In the genomic region with DNA sequence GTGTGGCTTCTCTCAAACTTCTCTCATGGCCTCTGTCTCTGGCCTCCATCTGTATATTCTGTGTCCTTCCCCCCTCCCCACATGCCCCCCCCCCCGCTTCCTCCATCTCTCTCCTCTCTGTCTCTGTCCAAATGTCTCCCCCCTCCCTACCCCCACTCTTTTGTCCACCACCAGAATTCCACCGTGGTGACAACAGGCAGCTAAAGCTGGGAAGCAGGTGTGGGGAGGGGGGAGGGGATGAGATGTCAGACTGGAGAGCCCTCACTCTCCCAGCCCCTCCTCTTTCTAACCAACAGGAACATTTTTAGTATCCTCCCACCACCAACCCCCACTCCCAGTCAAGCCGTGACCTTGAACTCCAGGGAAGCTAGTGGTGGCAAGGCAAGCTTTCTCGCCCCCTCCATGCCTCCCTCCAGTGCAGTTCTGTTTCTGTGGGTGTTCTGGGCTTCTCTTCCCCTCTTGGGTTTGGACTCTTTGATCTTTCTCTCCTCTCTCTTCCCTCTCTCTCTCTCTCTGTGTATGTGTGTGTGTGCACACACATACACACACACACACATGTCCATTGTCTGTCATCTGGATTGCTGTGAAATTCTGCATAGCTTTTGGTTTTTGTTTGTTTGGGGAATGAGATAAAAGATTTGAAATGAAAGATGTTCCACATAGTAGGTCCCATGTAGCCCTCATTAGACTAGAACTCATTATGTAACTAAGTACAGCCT, we compare ENCODE assay signal across 7 mouse cellular contexts. TPM values are rescaled to one million over a fixed set of nuclear protein-coding genes. Genes with fewer than 3 reads are reported as not detected.
A peak's percentile ranks its signal among the peaks of the same experiment; 100 is the strongest.
DNase-seq lines count a peak whose midpoint lies in the region; ATAC-seq and TF ChIP-seq lines count a peak whose summit lies in the region.

A gene (minus strand): TSS at position 51 of the 719 bp plus-strand sequence.

- ATAC-seq in neural tube, embryonic 11.5 days (ENCODE audit: insufficient read depth, low FRiP score, low TSS enrichment), result peak; percentile 32; the same call in 1 of the 2 replicates

- H3K4me3 ChIP-seq in neural tube, embryonic 11.5 days (ENCODE audit: low read depth, low read length), result no peak within 1 kb of the TSS
- no peak within 1 kb of the TSS; the same call in 1 of the 2 replicates for H3K4me3 ChIP-seq in gastrocnemius, adult 2 months

- peak; percentile 45 for DNase-seq in neural tube, embryonic 11.5 days (ENCODE audit: low spot score)
- no peak for DNase-seq in neural tube, embryonic 10.5 days (ENCODE audit: extremely low spot score, low spot score)
- no peak for DNase-seq in gastrocnemius, adult 2 months
- peak; percentile 76 for DNase-seq in heart, postnatal 4 days
- DNase-seq in testis, postnatal 14 days (ENCODE audit: low spot score), result peak; percentile 47
- DNase-seq in adrenal gland, postnatal 25 days, result no peak
- no peak for DNase-seq in urinary bladder, postnatal 4 days (ENCODE audit: low spot score in 2 of 2)

- intact Hi-C loops in gastrocnemius, adult 2 months (cut with DNase I), result no loop called here

- H3K36me3 ChIP-seq in neural tube, embryonic 11.5 days (ENCODE audit: control insufficient read depth, insufficient read depth, low read length), result no peaks in the 10 kb centered on the region

- H3K27me3 ChIP-seq in neural tube, embryonic 11.5 days (ENCODE audit: control insufficient read depth, insufficient read depth, low read length), result no peaks in the 10 kb centered on the region

- WGBS in neural tube, embryonic 11.5 days, result 2% methylated on average over 4 of the region's 4 CpGs

- no peaks in the 10 kb centered on the region for H3K9me3 ChIP-seq in neural tube, embryonic 11.5 days (ENCODE audit: control insufficient read depth, low read length)

- no peak for TF ChIP-seq CTCF in gastrocnemius, adult 2 months (IDR thresholded peaks at IDR 0.05)

- H3K9ac ChIP-seq in neural tube, embryonic 11.5 days (ENCODE audit: low read length), result no peak within 1 kb of the TSS

- H3K4me1 ChIP-seq in neural tube, embryonic 11.5 days (ENCODE audit: control insufficient read depth, insufficient read depth, low read length), result no peaks in the 10 kb centered on the region

- no peak within 1 kb of the TSS for H3K4me2 ChIP-seq in neural tube, embryonic 11.5 days (ENCODE audit: low read depth)

- no peak within 1 kb of the TSS for H3K27ac ChIP-seq in neural tube, embryonic 11.5 days (ENCODE audit: low read depth, low read length)
- peak within 1 kb of the TSS; percentile 24; the same call in 1 of the 2 replicates for H3K27ac ChIP-seq in gastrocnemius, adult 2 months

RNA-seq across cellular contexts. Expression of the gene that starts here (rescaled TPM):
- polyA plus RNA-seq in neural tube, embryonic 11.5 days (2014; fragmentation: Nextera tagmentation; extraction: Ambion mirVana), result 72.7 and 93.7 TPM in 2 replicates
- total RNA-seq in gastrocnemius, adult 2 months (2021), result 1,000 to 10,000 TPM in 1 of 2 experiments, 100 to 1,000 TPM in 1; 398 to 1,232 TPM
- total RNA-seq in heart, postnatal 4 days (2021), result 10 to 100 TPM; 48.7 to 59.0 TPM
- total RNA-seq in adrenal gland, postnatal 25 days (2021), result 0.94 and 2.2 TPM in 2 replicates

Comparison
In these comparisons a context has a peak if more than half of its experiments do, and no peak if none do; other contexts are left out.
1. RNA of the gene that starts here (total RNA-seq): 398 to 1,232 TPM in gastrocnemius, adult 2 months and 48.7 to 59.0 TPM in heart, postnatal 4 days; 0.94 to 2.2 TPM in adrenal gland, postnatal 25 days; every median in the first group is over 10 times any median in the second.
2. RNA of the gene that starts here (total RNA-seq): 398 to 1,232 TPM in gastrocnemius, adult 2 months; 48.7 to 59.0 TPM in heart, postnatal 4 days; every median in the first group is over 4 times any median in the second.
3. DNase-seq: peak in neural tube, embryonic 11.5 days (single experiment), heart, postnatal 4 days (single experiment) and testis, postnatal 14 days (single experiment); none in neural tube, embryonic 10.5 days (single experiment), gastrocnemius, adult 2 months (single experiment), adrenal gland, postnatal 25 days (single experiment) and urinary bladder, postnatal 4 days (0 of 2).